Comparison of ENCODE assay signal across 8 mouse cellular contexts in the genomic region with DNA sequence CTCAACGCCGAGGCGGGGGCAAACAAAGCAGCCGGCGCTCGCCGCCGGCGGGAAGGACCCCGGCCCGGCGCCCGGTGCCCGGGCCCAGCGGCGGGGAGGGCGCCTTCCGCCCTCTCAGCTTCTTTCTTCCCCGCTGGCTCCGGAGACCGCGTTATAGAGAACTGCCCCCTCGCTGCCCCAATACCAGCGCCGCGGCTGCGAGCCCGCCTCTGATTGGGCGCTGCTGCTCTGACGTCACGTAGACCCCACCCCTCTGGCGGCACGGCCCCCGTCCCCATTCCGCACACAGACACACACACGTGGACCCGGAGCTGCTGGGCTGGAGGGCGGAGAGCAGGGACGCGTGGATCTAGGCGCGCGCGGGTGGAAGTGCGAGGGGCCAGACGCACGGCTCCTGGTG. TPM values are rescaled to one million over a fixed set of nuclear protein-coding genes. Genes with fewer than 3 reads are reported as not detected.
A peak's percentile ranks its signal among the peaks of the same experiment; 100 is the strongest.
DNase-seq lines count a peak whose midpoint lies in the region; ATAC-seq and TF ChIP-seq lines count a peak whose summit lies in the region.

Epop (minus strand) TSS at position 127 of the 400 bp plus-strand sequence.

- peak within 1 kb of the TSS; percentile 88 for H3K4me2 ChIP-seq in hindbrain, postnatal 0 days (ENCODE audit: low read depth, low read length)

- H3K9me3 ChIP-seq in hindbrain, postnatal 0 days (ENCODE audit: low read length): no peaks in the 10 kb centered on the region
- H3K9me3 ChIP-seq in megakaryocyte, embryonic 14.5 days: peaks cover 16% of the 10 kb centered on the region

- peak; percentile 92 for ATAC-seq in hindbrain, postnatal 0 days

- H3K4me3 ChIP-seq in hindbrain, postnatal 0 days (ENCODE audit: low read length): peak within 1 kb of the TSS; percentile 61
- peak within 1 kb of the TSS; percentile 92 for H3K4me3 ChIP-seq in megakaryocyte, embryonic 14.5 days (replicated peaks)

- no peaks in the 10 kb centered on the region for H3K4me1 ChIP-seq in hindbrain, postnatal 0 days (ENCODE audit: insufficient read depth, low read length)
- H3K4me1 ChIP-seq in megakaryocyte, embryonic 14.5 days: peaks cover 34% of the 10 kb centered on the region

- no peak within 1 kb of the TSS for H3K27ac ChIP-seq in hindbrain, postnatal 0 days

- TF ChIP-seq CTCF in hindbrain, postnatal 0 days (IDR thresholded peaks at IDR 0.05; ENCODE audit: low read depth): 0 out of 2 replicates have a peak, but pooled peaks have one; percentile 7

- H3K27me3 ChIP-seq in hindbrain, postnatal 0 days (ENCODE audit: insufficient read depth, low read length): peaks cover 46% of the 10 kb centered on the region
- H3K27me3 ChIP-seq in megakaryocyte, embryonic 14.5 days (replicated peaks): peaks cover 81% of the 10 kb centered on the region

- peak; percentile 87 for DNase-seq in WW6 (ENCODE audit: low read depth, low spot score)
- DNase-seq in cerebellum, postnatal 4 days (ENCODE audit: low spot score in 2 of 2): peak; percentile 84 to 88
- peak; percentile 65 to 79 for DNase-seq in gastrocnemius, adult 8-10 months (ENCODE audit: low spot score in 2 of 2)
- peak; percentile 93 for DNase-seq in hindbrain, postnatal 0 days (ENCODE audit: low spot score)
- peak; percentile 76 to 91 for DNase-seq in left cerebral cortex, adult 9 months (ENCODE audit: low spot score in 2 of 2)
- DNase-seq in right cerebral cortex, adult 2 months (ENCODE audit: low spot score in 2 of 2): peak; percentile 92 to 93
- peak; percentile 72 for DNase-seq in urinary bladder, adult 2 months (ENCODE audit: low spot score)

- WGBS in hindbrain, postnatal 0 days: under 1% methylated on average over 45 of the region's 47 CpGs

- H3K36me3 ChIP-seq in hindbrain, postnatal 0 days (ENCODE audit: insufficient read depth, low read length): no peaks in the 10 kb centered on the region
- H3K36me3 ChIP-seq in megakaryocyte, embryonic 14.5 days (replicated peaks; ENCODE audit: low read length): no peaks in the 10 kb centered on the region

- peak within 1 kb of the TSS; percentile 58 for H3K9ac ChIP-seq in hindbrain, postnatal 0 days (replicated peaks; ENCODE audit: low read length)

RNA-seq across cellular contexts. Expression of gene Epop, which starts in this region (rescaled TPM):
- under 1 TPM; 0.39 to 0.92 (median 0.75) TPM for total RNA-seq in gastrocnemius, adult 8-10 months (2022)
- total RNA-seq in hindbrain, postnatal 0 days (2014; rRNA removed): 11.0 and 12.0 TPM in 2 replicates
- 2.3 and 2.4 TPM in 2 replicates for polyA plus RNA-seq in hindbrain, postnatal 0 days (2015; fragmentation: Nextera tagmentation; extraction: Ambion mirVana)
- polyA plus RNA-seq in megakaryocyte, embryonic 14.5 days (2012; ENCODE audit: insufficient read depth, low replicate concordance): 44.1 and 83.5 TPM in 2 replicates
- 0.77 and 0.80 TPM in 2 replicates for polyA plus RNA-seq in urinary bladder, adult 2 months (2012; rRNA removed)

Comparison
In these comparisons a context has a peak if more than half of its experiments do, and no peak if none do; other contexts are left out.
1. RNA of gene Epop (polyA plus RNA-seq): 44.1 to 83.5 TPM in megakaryocyte, embryonic 14.5 days; 2.3 to 2.4 TPM in hindbrain, postnatal 0 days and 0.77 to 0.80 TPM in urinary bladder, adult 2 months; every median in the first group is over 10 times any median in the second.
2. Peak in DNase-seq in gastrocnemius, adult 8-10 months; RNA of the gene not detected or under 1 TPM.
3. Peak in DNase-seq in urinary bladder, adult 2 months; RNA of the gene not detected or under 1 TPM.
4. Peak in every context shown above with its lines, with median percentiles within 50 percentile points of each other: DNase-seq.